Mouse (Mus musculus): ENCODE results near the gene Apom. TPM values are rescaled to one million over a fixed set of nuclear protein-coding genes. Genes with fewer than 3 reads are reported as not detected.

Gene Apom
- total and polyA plus RNA-seq, 2 experiments from 2014 or later = 0.37 TPM; not detected in 1

GRCm38 (mm10) chr17:35080248-35080647 lies 51.6 kb downstream of the Apom start:
- Histone ChIP-seq H3K9ac (replicated peaks; ENCODE audit: low read length) (no peak overlapping the region), H3K9me3 (ENCODE audit: low read length) (no peaks in the 10 kb centered on the region), H3K27ac (no peak overlapping the region), H3K4me2 (ENCODE audit: low read depth, low read length) (no peak overlapping the region), H3K36me3 (ENCODE audit: insufficient read depth, low read length) (no peaks in the 10 kb centered on the region), H3K4me1 (ENCODE audit: insufficient read depth, low read length) (no peaks in the 10 kb centered on the region), H3K27me3 (ENCODE audit: insufficient read depth, low read length) (no peaks in the 10 kb centered on the region), H3K4me3 (ENCODE audit: low read length) (no peak overlapping the region)
- TF ChIP-seq CTCF (IDR thresholded peaks at IDR 0.05; ENCODE audit: low read depth) = no peak
- ATAC-seq = no peak
- DNase-seq (ENCODE audit: low spot score) = no peak
- 65% methylated on average over 6 of the region's 6 CpGs for WGBS

- no peaks in the 10 kb centered on the region for H3K27me3 ChIP-seq (ENCODE audit: insufficient read depth, low read length)
- H3K9me3 ChIP-seq (ENCODE audit: low read length) = no peaks in the 10 kb centered on the region
- DNase-seq (ENCODE audit: low spot score) = no peak
- no peak overlapping the region for H3K4me3 ChIP-seq (ENCODE audit: low read length)
- H3K4me1 ChIP-seq (ENCODE audit: insufficient read depth, low read length) = no peaks in the 10 kb centered on the region
- no peak for ATAC-seq
- WGBS = 64% methylated on average over 9 of the region's 9 CpGs
- no peak for TF ChIP-seq CTCF (IDR thresholded peaks at IDR 0.05; ENCODE audit: low read depth)
- H3K9ac ChIP-seq (replicated peaks; ENCODE audit: low read length) = no peak overlapping the region
- no peaks in the 10 kb centered on the region for H3K36me3 ChIP-seq (ENCODE audit: insufficient read depth, low read length)
- H3K27ac ChIP-seq = no peak overlapping the region
- H3K4me2 ChIP-seq (ENCODE audit: low read depth, low read length) = no peak overlapping the region
Measured at GRCm38 (mm10) chr17:35079778-35080177, 52.1 kb downstream of the Apom start.

Other genes starting within 250 kb of the Apom start
Only the 30 nearest of the 41 such genes appear.
- gene Lsm2, start 150.2 kb downstream of the Apom start, total RNA-seq (2014; rRNA removed) = 35.5 and 43.1 TPM in 2 replicates
- 106 and 110 TPM in 2 replicates for gene Lsm2, start 150.2 kb downstream of the Apom start, polyA plus RNA-seq (2015; fragmentation: Nextera tagmentation; extraction: Ambion mirVana)
- 128 TPM in 2 replicates for gene Vars, start 131.1 kb downstream of the Apom start, total RNA-seq (2014; rRNA removed)
- gene Vars, start 131.1 kb downstream of the Apom start, polyA plus RNA-seq (2015; fragmentation: Nextera tagmentation; extraction: Ambion mirVana) = 39.9 and 41.7 TPM in 2 replicates
- 0.68 and 1.2 TPM in 2 replicates for gene Vwa7, start 115.5 kb downstream of the Apom start, total RNA-seq (2014; rRNA removed)
- gene Vwa7, start 115.5 kb downstream of the Apom start, polyA plus RNA-seq (2015; fragmentation: Nextera tagmentation; extraction: Ambion mirVana) = 0.11 and 0.18 TPM in 2 replicates
- 0.65 and 2.1 TPM in 2 replicates for gene Sapcd1, start 104.0 kb downstream of the Apom start, total RNA-seq (2014; rRNA removed)
- gene Sapcd1, start 104.0 kb downstream of the Apom start, polyA plus RNA-seq (2015; fragmentation: Nextera tagmentation; extraction: Ambion mirVana) = 2.4 and 2.7 TPM in 2 replicates
- gene Msh5, start 85.3 kb downstream of the Apom start, total RNA-seq (2014; rRNA removed) = 1.1 and 6.4 TPM in 2 replicates
- 2.2 and 3.1 TPM in 2 replicates for gene Msh5, start 85.3 kb downstream of the Apom start, polyA plus RNA-seq (2015; fragmentation: Nextera tagmentation; extraction: Ambion mirVana)
- gene Clic1, start 82.1 kb downstream of the Apom start, total RNA-seq (2014; rRNA removed) = 56.9 and 59.5 TPM in 2 replicates
- gene Clic1, start 82.1 kb downstream of the Apom start, polyA plus RNA-seq (2015; fragmentation: Nextera tagmentation; extraction: Ambion mirVana) = 81.9 and 88.5 TPM in 2 replicates
- 216 and 228 TPM in 2 replicates for gene Ddah2, start 73.0 kb downstream of the Apom start, total RNA-seq (2014; rRNA removed)
- gene Ddah2, start 73.0 kb downstream of the Apom start, polyA plus RNA-seq (2015; fragmentation: Nextera tagmentation; extraction: Ambion mirVana) = 322 and 331 TPM in 2 replicates
- not detected in 2 replicates for gene Ly6g6c, start 66.7 kb downstream of the Apom start, total RNA-seq (2014; rRNA removed)
- not detected in 2 replicates for gene Ly6g6c, start 66.7 kb downstream of the Apom start, polyA plus RNA-seq (2015; fragmentation: Nextera tagmentation; extraction: Ambion mirVana)
- gene Mpig6b, start 65.9 kb downstream of the Apom start, total RNA-seq (2014; rRNA removed) = not detected in 2 replicates
- 0.18 TPM in 2 replicates for gene Mpig6b, start 65.9 kb downstream of the Apom start, polyA plus RNA-seq (2015; fragmentation: Nextera tagmentation; extraction: Ambion mirVana)
- gene Ly6g6e, start 55.1 kb downstream of the Apom start, total RNA-seq (2014; rRNA removed) = not detected in 2 replicates
- 0.44 TPM in 1 of 2 replicates, not detected in the other for gene Ly6g6e, start 55.1 kb downstream of the Apom start, polyA plus RNA-seq (2015; fragmentation: Nextera tagmentation; extraction: Ambion mirVana)
- gene Ly6g6d, start 54.0 kb downstream of the Apom start, total RNA-seq (2014; rRNA removed) = 0.78 TPM in 1 of 2 replicates, not detected in the other
- 1.3 and 1.9 TPM in 2 replicates for gene Ly6g6d, start 54.0 kb downstream of the Apom start, polyA plus RNA-seq (2015; fragmentation: Nextera tagmentation; extraction: Ambion mirVana)
- not detected in 2 replicates for gene Ly6g6f, start 46.4 kb downstream of the Apom start, total RNA-seq (2014; rRNA removed)
- 0.26 TPM in 1 of 2 replicates, not detected in the other for gene Ly6g6f, start 46.4 kb downstream of the Apom start, polyA plus RNA-seq (2015; fragmentation: Nextera tagmentation; extraction: Ambion mirVana)
- gene Abhd16a, start 42.8 kb downstream of the Apom start, total RNA-seq (2014; rRNA removed) = 129 and 158 TPM in 2 replicates
- 121 TPM in 2 replicates for gene Abhd16a, start 42.8 kb downstream of the Apom start, polyA plus RNA-seq (2015; fragmentation: Nextera tagmentation; extraction: Ambion mirVana)
- not detected in 2 replicates for gene Ly6g5c, start 23.8 kb downstream of the Apom start, total RNA-seq (2014; rRNA removed)
- gene Ly6g5c, start 23.8 kb downstream of the Apom start, polyA plus RNA-seq (2015; fragmentation: Nextera tagmentation; extraction: Ambion mirVana) = not detected in 2 replicates
- 1.7 and 2.0 TPM in 2 replicates for gene Ly6g5b, start 16.6 kb downstream of the Apom start, total RNA-seq (2014; rRNA removed)
- gene Ly6g5b, start 16.6 kb downstream of the Apom start, polyA plus RNA-seq (2015; fragmentation: Nextera tagmentation; extraction: Ambion mirVana) = 0.76 and 1.2 TPM in 2 replicates
- gene Gpank1, start 10.6 kb downstream of the Apom start, total RNA-seq (2014; rRNA removed) = 13.1 and 14.1 TPM in 2 replicates
- gene Gpank1, start 10.6 kb downstream of the Apom start, polyA plus RNA-seq (2015; fragmentation: Nextera tagmentation; extraction: Ambion mirVana) = 18.1 and 19.1 TPM in 2 replicates
- gene Csnk2b, start 10.0 kb downstream of the Apom start, total RNA-seq (2014; rRNA removed) = 257 and 289 TPM in 2 replicates
- 332 and 350 TPM in 2 replicates for gene Csnk2b, start 10.0 kb downstream of the Apom start, polyA plus RNA-seq (2015; fragmentation: Nextera tagmentation; extraction: Ambion mirVana)
- 14.0 and 29.7 TPM in 2 replicates for gene D17H6S53E, start 5.7 kb downstream of the Apom start, total RNA-seq (2014; rRNA removed)
- 9.4 and 11.6 TPM in 2 replicates for gene D17H6S53E, start 5.7 kb downstream of the Apom start, polyA plus RNA-seq (2015; fragmentation: Nextera tagmentation; extraction: Ambion mirVana)
- 320 and 368 TPM in 2 replicates for gene Bag6, start 3.1 kb upstream of the Apom start, total RNA-seq (2014; rRNA removed)
- 50.0 and 55.8 TPM in 2 replicates for gene Bag6, start 3.1 kb upstream of the Apom start, polyA plus RNA-seq (2015; fragmentation: Nextera tagmentation; extraction: Ambion mirVana)
- 218 and 223 TPM in 2 replicates for gene Prrc2a, start 32.8 kb upstream of the Apom start, total RNA-seq (2014; rRNA removed)
- 92.6 and 99.2 TPM in 2 replicates for gene Prrc2a, start 32.8 kb upstream of the Apom start, polyA plus RNA-seq (2015; fragmentation: Nextera tagmentation; extraction: Ambion mirVana)
- gene Aif1, start 44.0 kb upstream of the Apom start, total RNA-seq (2014; rRNA removed) = 0.21 and 2.4 TPM in 2 replicates
- gene Aif1, start 44.0 kb upstream of the Apom start, polyA plus RNA-seq (2015; fragmentation: Nextera tagmentation; extraction: Ambion mirVana) = 9.5 and 10.9 TPM in 2 replicates
- 10.8 and 25.0 TPM in 2 replicates for gene Lst1, start 56.4 kb upstream of the Apom start, total RNA-seq (2014; rRNA removed)
- 8.0 and 8.7 TPM in 2 replicates for gene Lst1, start 56.4 kb upstream of the Apom start, polyA plus RNA-seq (2015; fragmentation: Nextera tagmentation; extraction: Ambion mirVana)
- 1.6 TPM in 1 of 2 replicates, not detected in the other for gene Ltb, start 62.4 kb upstream of the Apom start, total RNA-seq (2014; rRNA removed)
- 1.2 and 1.8 TPM in 2 replicates for gene Ltb, start 62.4 kb upstream of the Apom start, polyA plus RNA-seq (2015; fragmentation: Nextera tagmentation; extraction: Ambion mirVana)
- gene Tnf, start 70.0 kb upstream of the Apom start, total RNA-seq (2014; rRNA removed) = 0.18 and 0.52 TPM in 2 replicates
- gene Tnf, start 70.0 kb upstream of the Apom start, polyA plus RNA-seq (2015; fragmentation: Nextera tagmentation; extraction: Ambion mirVana) = 0.09 TPM in 1 of 2 replicates, not detected in the other
- 0.47 TPM in 1 of 2 replicates, not detected in the other for gene Lta, start 73.3 kb upstream of the Apom start, total RNA-seq (2014; rRNA removed)
- 0.85 and 1.3 TPM in 2 replicates for gene Lta, start 73.3 kb upstream of the Apom start, polyA plus RNA-seq (2015; fragmentation: Nextera tagmentation; extraction: Ambion mirVana)
- gene Gm16181, start 88.8 kb upstream of the Apom start, total RNA-seq (2014; rRNA removed) = not detected in 2 replicates
- 0.40 TPM in 1 of 2 replicates, not detected in the other for gene Gm16181, start 88.8 kb upstream of the Apom start, polyA plus RNA-seq (2015; fragmentation: Nextera tagmentation; extraction: Ambion mirVana)
- 91.0 and 114 TPM in 2 replicates for gene Atp6v1g2, start 101.6 kb upstream of the Apom start, total RNA-seq (2014; rRNA removed)
- gene Atp6v1g2, start 101.6 kb upstream of the Apom start, polyA plus RNA-seq (2015; fragmentation: Nextera tagmentation; extraction: Ambion mirVana) = 180 and 183 TPM in 2 replicates
- gene Nfkbil1, start 103.7 kb upstream of the Apom start, total RNA-seq (2014; rRNA removed) = 15.5 and 15.9 TPM in 2 replicates
- 11.4 and 12.9 TPM in 2 replicates for gene Nfkbil1, start 103.7 kb upstream of the Apom start, polyA plus RNA-seq (2015; fragmentation: Nextera tagmentation; extraction: Ambion mirVana)
- gene Ddx39b, start 109.7 kb upstream of the Apom start, total RNA-seq (2014; rRNA removed) = 259 and 266 TPM in 2 replicates
- 326 and 341 TPM in 2 replicates for gene Ddx39b, start 109.7 kb upstream of the Apom start, polyA plus RNA-seq (2015; fragmentation: Nextera tagmentation; extraction: Ambion mirVana)
- gene H2-D1, start 130.7 kb upstream of the Apom start, total RNA-seq (2014; rRNA removed) = 74.3 and 83.8 TPM in 2 replicates
- gene H2-D1, start 130.7 kb upstream of the Apom start, polyA plus RNA-seq (2015; fragmentation: Nextera tagmentation; extraction: Ambion mirVana) = 141 and 146 TPM in 2 replicates

Measured in hindbrain, postnatal 0 days (tissue).